Mouse (Mus musculus) lung, postnatal 0 days (tissue): ENCODE data around the gene Pik3cg.

ENCODE experiments used
- CTCF ChIP-seq: IDR thresholded peaks from 2 replicates; pipeline ENCODE4 v1.5.1; 2016; ENCODE audit warnings: antibody characterized with exemption, mild to moderate bottlenecking
- EP300 ChIP-seq: IDR thresholded peaks from 2 replicates; pipeline ENCODE4 v1.6.1; 2016; ENCODE audit warnings: antibody characterized with exemption, mild to moderate bottlenecking, control low read depth

GRCm38 (mm10) chr12:32145651-32146050 is 62.8 kb downstream of the Pik3cg start:
- TF ChIP-seq CTCF (no peak), EP300 (no peak)
